Mouse (Mus musculus) heart, embryonic 10.5 days (tissue): ENCODE measurements around the gene Bahd1. TPM values are rescaled to one million over a fixed set of nuclear protein-coding genes. Genes with fewer than 3 reads are reported as not detected.

Source experiments
- DNase-seq: peaks from one replicate; pipeline ENCODE4 v3.0.0-alpha.2; 2017; ENCODE audit warnings: low spot score
- H3K27ac ChIP-seq: fragments of 300-500 bp; sonication (generic); 2 replicates; pipeline ENCODE4 v1.5.1; 2016; ENCODE audit warnings: mild to moderate bottlenecking
- H3K27me3 ChIP-seq: fragments of 300-500 bp; sonication (generic); 2 replicates; pipeline ENCODE4 v1.6.1; 2016; ENCODE audit warnings: mild to moderate bottlenecking; ENCODE audit not compliant: poor library complexity, insufficient read depth, severe bottlenecking
- H3K36me3 ChIP-seq: fragments of 300-500 bp; sonication (generic); 2 replicates; pipeline ENCODE4 v1.6.1; 2016; ENCODE audit warnings: mild to moderate bottlenecking, moderate library complexity
- H3K4me1 ChIP-seq: fragments of 300-500 bp; sonication (generic); 2 replicates; pipeline ENCODE4 v1.6.1; 2016; ENCODE audit warnings: mild to moderate bottlenecking
- H3K4me3 ChIP-seq: fragments of 300-500 bp; sonication (generic); 2 replicates; pipeline ENCODE4 v1.5.1; 2016; ENCODE audit warnings: mild to moderate bottlenecking, moderate library complexity
- H3K9me3 ChIP-seq: fragments of 300-500 bp; sonication (generic); 2 replicates; pipeline ENCODE4 v1.6.1; 2016; ENCODE audit warnings: mild to moderate bottlenecking, moderate library complexity
- WGBS: fragments of 180-500 bp; shearing (Covaris S2); methylation state at CpG from one replicate; pipeline ENCODE4 v1.1.7; 2016; 5-methylcytosine and 5-hydroxymethylcytosine counted together
- polyA plus RNA-seq: library from polyadenylated mRNA; unstranded; fragments of >200 nt; fragmentation: Nextera tagmentation; extraction: Ambion mirVana; gene quantifications from 2 replicates; pipeline ENCODE4 v1.2.1, GENCODE M21; 2016

The Bahd1 gene
- polyA plus RNA-seq, 1 experiment from 2014 or later = 4.4 TPM

DNA sequence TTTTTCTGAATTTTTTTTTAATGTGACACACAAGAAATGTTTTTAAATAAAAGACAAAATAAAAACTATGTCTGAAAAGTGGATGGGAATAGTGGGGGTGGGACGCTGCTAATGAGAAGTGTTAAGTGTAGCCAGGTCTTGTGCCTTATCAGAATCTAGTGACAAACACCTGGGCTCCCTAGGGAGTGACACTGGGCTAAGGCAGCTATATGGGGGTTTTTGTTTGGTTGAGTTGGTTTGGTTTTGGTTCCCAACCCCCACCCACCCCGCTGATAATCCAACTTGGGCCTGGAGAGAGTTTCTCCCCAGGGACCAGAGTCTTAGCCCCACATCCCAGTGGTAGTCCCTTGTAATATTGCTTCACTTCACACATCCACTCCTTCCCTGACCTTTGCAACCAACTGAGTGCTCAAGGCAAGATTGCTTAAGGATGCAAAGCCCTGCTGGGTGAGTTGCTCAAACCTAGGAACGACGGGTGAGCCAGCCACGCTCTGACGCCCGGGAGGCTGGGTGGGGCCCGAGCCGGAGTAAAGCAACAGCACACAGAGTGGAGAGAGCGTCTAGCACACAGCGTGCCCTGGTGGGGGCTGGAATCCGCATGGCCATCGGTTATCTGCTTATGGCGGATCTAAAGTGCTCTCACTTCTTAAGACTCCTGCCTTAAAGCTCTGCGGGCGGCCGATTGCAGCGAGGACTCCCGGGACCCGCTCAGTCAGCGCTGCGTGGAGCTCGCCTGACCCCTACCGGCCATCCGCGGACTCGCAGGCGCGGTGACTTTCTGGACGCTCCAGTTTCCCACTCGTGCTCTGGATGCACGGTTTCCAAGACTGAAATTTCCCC, 17.1 kb upstream of the Bahd1 start:
- Histone ChIP-seq H3K36me3 (peaks cover 21% of the 10 kb centered on the region), H3K4me1 (peaks cover 12% of the 10 kb centered on the region), H3K4me3 (peak overlapping the region; percentile 55), H3K9me3 (no peaks in the 10 kb centered on the region), H3K27ac (peak overlapping the region; percentile 74), H3K27me3 (peaks cover 42% of the 10 kb centered on the region)
- 3% methylated on average over 32 of the region's 32 CpGs for WGBS
- DNase-seq = peak; percentile 91

DNA sequence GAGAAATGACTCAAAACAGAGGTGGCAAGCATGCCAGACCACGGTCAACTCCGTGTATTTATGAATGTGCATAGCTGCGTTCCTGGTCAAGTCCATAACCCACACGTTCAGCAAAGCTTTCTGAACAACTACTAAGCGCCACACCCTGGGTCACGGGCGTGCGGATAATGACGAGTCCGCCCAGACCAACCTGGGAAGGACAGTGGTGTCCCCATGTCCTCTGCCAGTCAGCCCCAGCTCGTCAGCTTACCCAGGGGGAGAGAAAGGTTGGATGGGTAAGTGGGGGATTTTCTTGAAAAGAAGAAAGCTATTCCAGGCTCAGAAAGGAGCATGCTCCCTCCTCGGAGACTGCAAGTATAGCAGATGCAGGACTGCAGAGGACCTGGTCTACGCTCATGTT, 12.7 kb upstream of the Bahd1 start:
- no peak for DNase-seq
- Histone ChIP-seq H3K36me3 (no peaks in the 10 kb centered on the region), H3K9me3 (no peaks in the 10 kb centered on the region), H3K4me1 (peaks cover 16% of the 10 kb centered on the region), H3K27ac (peak overlapping the region; percentile 64), H3K4me3 (peak overlapping the region; percentile 24), H3K27me3 (peaks cover 73% of the 10 kb centered on the region)
- WGBS = 57% methylated on average over 13 of the region's 13 CpGs

DNA sequence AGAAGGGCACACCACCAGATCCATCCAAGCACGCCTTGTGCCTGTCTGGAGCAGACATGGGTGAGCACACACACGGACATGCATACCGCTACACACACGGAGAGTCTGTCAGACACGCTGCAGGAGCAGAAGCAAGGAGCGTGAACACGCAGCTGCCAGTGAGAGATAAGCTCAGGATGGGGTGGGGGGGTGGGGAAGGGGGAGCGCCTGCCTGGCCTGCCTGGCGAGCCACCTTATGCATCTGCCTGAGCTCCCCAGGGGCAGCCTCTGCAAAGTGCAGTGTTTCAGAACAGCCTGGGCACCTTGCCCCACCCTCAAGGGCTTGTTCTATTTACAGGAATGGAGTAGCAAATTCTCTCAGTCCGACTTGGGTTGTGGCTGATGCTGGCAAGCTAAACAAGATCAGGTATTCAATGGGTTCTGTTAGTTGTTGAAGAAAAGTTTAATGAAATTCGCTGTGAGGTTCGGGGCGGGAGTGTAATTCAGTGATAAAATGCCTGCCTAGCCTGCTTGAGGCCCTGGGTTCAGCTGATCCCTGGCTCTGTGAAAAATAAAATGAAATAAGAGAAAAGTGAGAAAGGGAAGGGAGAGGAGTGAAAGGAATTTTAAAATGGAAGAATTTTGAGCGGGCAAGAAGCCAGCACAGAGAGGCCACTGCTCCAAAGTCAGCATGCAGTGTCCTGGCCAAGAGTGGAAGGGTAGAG, 12.2 kb upstream of the Bahd1 start:
- WGBS = 12% methylated on average over 14 of the region's 14 CpGs
- Histone ChIP-seq H3K4me3 (peak overlapping the region; percentile 24), H3K27ac (peak overlapping the region; percentile 64), H3K9me3 (no peaks in the 10 kb centered on the region), H3K27me3 (peaks cover 78% of the 10 kb centered on the region), H3K4me1 (peaks cover 13% of the 10 kb centered on the region), H3K36me3 (no peaks in the 10 kb centered on the region)
- peak; percentile 93 for DNase-seq

DNA sequence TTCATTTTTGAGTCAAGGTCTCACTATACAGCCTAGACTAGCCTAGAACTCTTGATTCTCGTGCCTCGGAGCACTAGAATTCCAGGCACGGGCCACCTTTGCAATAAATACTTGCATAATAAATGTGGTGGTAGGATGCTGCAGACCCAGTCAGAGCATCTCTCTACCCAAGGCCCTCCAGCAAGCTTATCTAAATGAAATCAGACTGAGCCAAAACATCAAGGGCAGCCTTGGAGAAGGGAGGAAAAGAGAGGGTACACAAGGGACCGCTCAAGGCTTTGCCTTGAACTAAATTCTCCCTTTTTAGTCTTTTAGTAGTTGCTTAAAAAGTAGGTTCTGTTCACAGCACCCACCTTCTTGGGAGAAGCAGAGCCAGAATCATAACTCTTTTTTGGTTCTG, 9.0 kb upstream of the Bahd1 start:
- Histone ChIP-seq H3K36me3 (no peaks in the 10 kb centered on the region), H3K4me3 (no peak overlapping the region), H3K27me3 (peaks cover 87% of the 10 kb centered on the region), H3K27ac (no peak overlapping the region), H3K4me1 (peaks cover 12% of the 10 kb centered on the region), H3K9me3 (no peaks in the 10 kb centered on the region)
- 89% methylated on average over 4 of the region's 4 CpGs for WGBS
- no peak for DNase-seq

- under 1% methylated on average over 38 of the region's 38 CpGs for WGBS
- Histone ChIP-seq H3K27ac (peak overlapping the region; percentile 42), H3K4me1 (peaks cover 38% of the 10 kb centered on the region), H3K9me3 (no peaks in the 10 kb centered on the region), H3K27me3 (peaks cover 96% of the 10 kb centered on the region), H3K4me3 (peak overlapping the region; percentile 65), H3K36me3 (no peaks in the 10 kb centered on the region)
- no peak for DNase-seq
Measured at GRCm38 (mm10) chr2:118895990-118896913, 3.9 kb upstream of the Bahd1 start.

DNA sequence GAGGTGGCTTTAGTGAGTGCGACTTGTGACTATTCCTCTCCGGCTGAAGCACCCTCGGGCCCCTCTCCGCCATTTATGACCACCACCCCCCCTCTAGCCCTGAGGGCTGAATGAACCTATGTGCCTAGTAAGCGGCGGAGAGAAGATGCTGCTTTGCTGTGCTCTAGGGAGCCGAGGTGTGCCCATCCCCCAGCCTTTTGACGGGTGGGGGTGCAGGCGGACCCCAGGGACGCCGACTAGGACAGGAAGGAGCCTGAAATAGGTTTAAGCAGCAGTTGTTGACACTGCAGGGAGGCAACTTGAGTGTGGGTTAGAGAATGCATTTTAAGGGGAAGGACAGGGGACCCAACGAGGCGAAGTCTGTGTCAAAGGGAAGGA, 3.3 kb upstream of the Bahd1 start:
- peak overlapping the region; percentile 65 for H3K4me3 ChIP-seq
- WGBS = under 1% methylated on average over 13 of the region's 13 CpGs
- peaks cover 38% of the 10 kb centered on the region for H3K4me1 ChIP-seq
- H3K27ac ChIP-seq = peak overlapping the region; percentile 42
- H3K36me3 ChIP-seq = no peaks in the 10 kb centered on the region
- peaks cover 90% of the 10 kb centered on the region for H3K27me3 ChIP-seq
- no peak for DNase-seq
- no peaks in the 10 kb centered on the region for H3K9me3 ChIP-seq

DNA sequence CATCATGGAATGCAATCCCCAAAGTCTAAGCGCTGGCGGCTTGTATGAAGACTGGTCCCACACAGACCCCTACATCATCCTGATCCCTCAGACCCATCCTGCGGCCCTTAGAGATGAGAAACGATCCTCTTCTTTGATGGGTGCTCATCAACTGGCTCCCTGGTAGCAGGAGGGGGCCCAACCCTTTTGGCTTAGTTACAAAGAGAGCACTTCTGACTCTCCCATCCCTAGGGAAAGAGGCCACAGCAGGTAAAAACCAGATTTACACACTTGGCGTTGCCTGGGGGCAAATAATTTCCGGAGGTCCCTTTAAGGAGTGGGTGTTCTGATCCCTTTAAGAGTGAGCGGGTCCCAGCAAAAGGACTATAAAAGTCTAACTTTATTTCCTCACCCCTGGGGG, 2.8 kb upstream of the Bahd1 start:
- Histone ChIP-seq H3K27me3 (peaks cover 85% of the 10 kb centered on the region), H3K9me3 (no peaks in the 10 kb centered on the region), H3K4me1 (peaks cover 41% of the 10 kb centered on the region), H3K27ac (no peak overlapping the region), H3K4me3 (peak overlapping the region; percentile 65; the same call in 1 of the 2 replicates), H3K36me3 (no peaks in the 10 kb centered on the region)
- DNase-seq = no peak
- 2% methylated on average over 7 of the region's 7 CpGs for WGBS

DNA sequence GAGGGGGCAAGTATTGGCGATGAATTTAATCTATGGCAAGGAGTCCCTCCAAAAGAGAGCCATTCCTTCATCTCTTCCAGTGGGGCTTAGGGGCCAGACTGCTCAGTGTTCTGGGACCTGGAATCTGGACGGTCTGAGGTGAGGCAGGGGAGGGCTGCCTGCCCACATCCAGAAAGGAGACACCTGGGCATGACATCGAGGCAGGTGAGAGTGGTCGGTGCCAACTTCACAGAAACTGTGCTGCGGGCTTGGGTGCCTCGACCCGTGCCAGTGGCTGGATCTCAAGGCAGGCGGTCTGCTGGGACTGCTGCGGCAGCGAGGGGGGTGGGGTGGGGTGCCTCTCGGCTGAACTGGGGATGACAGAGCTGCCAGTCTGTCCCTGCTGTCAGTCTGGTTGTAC, 2.4 kb upstream of the Bahd1 start:
- no peak for DNase-seq

DNA sequence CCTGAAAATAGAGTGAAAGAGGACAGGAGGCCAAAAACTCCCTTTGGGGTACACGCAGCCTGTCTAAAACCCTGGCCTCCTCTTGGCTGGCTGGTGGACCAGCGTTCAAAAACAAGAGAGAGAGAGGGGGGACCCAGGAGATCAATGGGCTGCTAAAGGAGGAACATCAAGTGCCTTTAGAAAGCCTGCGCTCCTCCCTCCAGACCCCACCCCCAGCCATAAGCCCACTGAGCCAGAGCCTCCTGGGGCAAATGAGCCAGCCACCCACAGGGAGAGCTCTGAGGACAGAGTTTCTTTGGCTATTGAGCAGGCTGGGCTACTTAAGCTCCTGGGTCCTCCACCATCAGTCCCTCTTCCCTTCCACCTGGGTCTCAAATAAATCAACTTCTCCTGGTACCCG, 1.4 kb upstream of the Bahd1 start:
- H3K27ac ChIP-seq = no peak overlapping the region
- no peak for DNase-seq
- H3K27me3 ChIP-seq = peaks cover 71% of the 10 kb centered on the region
- no peaks in the 10 kb centered on the region for H3K9me3 ChIP-seq
- peaks cover 55% of the 10 kb centered on the region for H3K4me1 ChIP-seq
- H3K4me3 ChIP-seq = no peak overlapping the region
- no peaks in the 10 kb centered on the region for H3K36me3 ChIP-seq
- 2% methylated on average over 4 of the region's 4 CpGs for WGBS

More for the DNA sequence above, 2.4 kb upstream of the Bahd1 start:
- 2% methylated on average over 11 of the region's 11 CpGs for WGBS
- no peak overlapping the region for H3K27ac ChIP-seq
- no peaks in the 10 kb centered on the region for H3K36me3 ChIP-seq
- H3K4me1 ChIP-seq = peaks cover 46% of the 10 kb centered on the region
- H3K27me3 ChIP-seq = peaks cover 81% of the 10 kb centered on the region
- H3K4me3 ChIP-seq = peak overlapping the region; percentile 16; the same call in 1 of the 2 replicates
- no peaks in the 10 kb centered on the region for H3K9me3 ChIP-seq

DNA sequence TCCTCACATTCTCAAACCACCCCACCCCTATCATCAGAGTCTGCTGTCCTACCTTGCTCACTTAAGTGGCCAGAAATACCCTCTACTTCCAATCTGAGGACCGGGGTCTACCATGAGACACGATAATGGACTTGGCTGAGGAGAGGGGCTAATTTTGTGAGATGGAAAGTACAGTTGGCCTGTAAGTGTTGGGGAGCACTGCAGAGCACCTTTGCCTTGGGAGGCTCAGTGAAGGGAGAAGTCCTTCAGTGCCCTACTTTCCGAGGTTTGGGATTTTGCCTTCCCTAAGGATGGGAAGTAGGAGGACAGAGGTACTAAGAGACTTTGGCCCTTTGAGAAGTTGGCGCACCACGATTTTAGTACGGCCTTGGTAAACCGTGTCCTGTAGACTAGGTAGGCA, 871 bp upstream of the Bahd1 start:
- Histone ChIP-seq H3K36me3 (no peaks in the 10 kb centered on the region), H3K27me3 (peaks cover 69% of the 10 kb centered on the region), H3K4me1 (peaks cover 61% of the 10 kb centered on the region), H3K4me3 (no peak overlapping the region), H3K27ac (no peak overlapping the region), H3K9me3 (no peaks in the 10 kb centered on the region)
- 11% methylated on average over 7 of the region's 7 CpGs for WGBS
- DNase-seq = no peak

- Histone ChIP-seq H3K27ac (peak overlapping the region; percentile 94), H3K4me1 (peaks cover 65% of the 10 kb centered on the region), H3K9me3 (no peaks in the 10 kb centered on the region), H3K4me3 (peak overlapping the region; percentile 86), H3K27me3 (peaks cover 56% of the 10 kb centered on the region), H3K36me3 (no peaks in the 10 kb centered on the region)
- WGBS = under 1% methylated on average over 11 of the region's 11 CpGs
- no peak for DNase-seq
Measured at GRCm38 (mm10) chr2:118900826-118901140, 606 bp downstream of the Bahd1 start.

DNA sequence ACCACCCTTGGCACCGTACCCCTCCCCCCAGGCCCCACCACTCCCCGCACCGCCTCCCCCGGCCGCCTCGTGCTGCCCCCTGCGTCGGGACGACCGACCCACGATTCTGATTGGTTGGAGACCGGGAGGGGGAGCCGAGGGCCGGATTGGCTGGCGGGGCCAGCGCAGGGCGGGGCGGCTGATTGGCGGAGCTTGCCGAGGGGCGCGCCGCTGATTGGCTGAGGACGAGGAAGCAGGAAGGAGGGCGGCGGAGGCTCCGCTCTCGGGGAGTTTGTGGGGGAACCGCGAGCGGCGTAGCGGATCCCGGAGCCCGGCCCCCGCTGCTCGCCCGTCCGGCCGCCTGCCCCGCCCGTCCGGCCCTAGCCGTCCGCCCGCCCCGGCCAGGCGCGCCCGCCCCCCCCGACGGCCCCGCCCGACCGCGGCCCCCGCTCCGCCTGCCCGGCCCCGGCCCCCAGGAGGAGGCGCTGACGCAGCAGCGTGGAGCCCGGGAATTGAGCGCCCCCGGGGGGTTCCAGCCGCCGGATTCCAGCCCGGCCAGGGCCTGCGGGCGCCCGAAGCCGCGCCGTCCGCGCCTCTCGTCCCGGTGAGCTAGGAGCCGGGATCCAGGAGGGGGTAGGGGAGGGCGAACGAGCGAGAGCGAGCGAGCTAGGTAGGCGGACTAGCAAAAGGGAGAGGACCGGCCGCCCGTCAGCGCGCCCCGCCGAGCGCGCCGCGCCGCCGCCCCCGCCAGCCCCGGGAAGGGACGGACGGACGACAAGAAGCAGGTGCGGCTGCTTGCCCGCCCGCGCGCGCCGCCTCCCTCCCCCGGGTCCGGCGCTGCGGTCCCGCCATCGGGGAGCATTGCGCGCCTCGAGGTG, 1.2 kb downstream of the Bahd1 start:
- DNase-seq = peak; percentile 98
- peaks cover 50% of the 10 kb centered on the region for H3K27me3 ChIP-seq
- no peaks in the 10 kb centered on the region for H3K9me3 ChIP-seq
- peak overlapping the region; percentile 86 for H3K4me3 ChIP-seq
- H3K27ac ChIP-seq = peak overlapping the region; percentile 94
- under 1% methylated on average over 95 of the region's 120 CpGs for WGBS
- H3K4me1 ChIP-seq = peaks cover 61% of the 10 kb centered on the region
- no peaks in the 10 kb centered on the region for H3K36me3 ChIP-seq
